8 mouse cellular contexts compared by ENCODE assay signal in genomic region chr9:14614931-14615880, GRCm38 (mm10). TPM values are rescaled to one million over a fixed set of nuclear protein-coding genes. Genes with fewer than 3 reads are reported as not detected.
DNase-seq lines count a peak whose midpoint lies in the region; ATAC-seq and TF ChIP-seq lines count a peak whose summit lies in the region.

No protein-coding gene starts in this region.

- H3K9ac ChIP-seq in hindbrain, embryonic 16.5 days (ENCODE audit: low read depth, low read length): peak overlapping the region; percentile 85
- H3K9ac ChIP-seq in liver, embryonic 14.5 days (replicated peaks): peak overlapping the region; percentile 19

- H3K9me3 ChIP-seq in hindbrain, embryonic 16.5 days (ENCODE audit: control insufficient read depth, low read length): no peaks in the 10 kb centered on the region
- H3K9me3 ChIP-seq in liver, embryonic 14.5 days (ENCODE audit: control insufficient read depth, low read length): no peaks in the 10 kb centered on the region

- peak overlapping the region; percentile 91 for H3K4me2 ChIP-seq in hindbrain, embryonic 16.5 days (ENCODE audit: low read length)
- H3K4me2 ChIP-seq in liver, embryonic 14.5 days (ENCODE audit: low read depth): peak overlapping the region; percentile 52

- H3K27me3 ChIP-seq in hindbrain, embryonic 16.5 days (replicated peaks; ENCODE audit: control insufficient read depth, insufficient read depth, low read length): no peaks in the 10 kb centered on the region
- peaks cover 25% of the 10 kb centered on the region for H3K27me3 ChIP-seq in liver, embryonic 14.5 days (ENCODE audit: control insufficient read depth, insufficient read depth, low read length)

- H3K27ac ChIP-seq in hindbrain, embryonic 16.5 days (ENCODE audit: low read depth, low read length): peak overlapping the region; percentile 72
- H3K27ac ChIP-seq in liver, embryonic 14.5 days: no peak overlapping the region
- H3K27ac ChIP-seq in olfactory bulb, adult 2 months (ENCODE audit: insufficient read depth, low read depth, low read length): no peak overlapping the region

- peak; percentile 14 to 21 for DNase-seq in left cerebral cortex, postnatal 25 days (ENCODE audit: low spot score in 2 of 2)
- no peak for DNase-seq in left cerebral cortex, adult 11 months (ENCODE audit: low spot score)
- DNase-seq in adrenal gland, postnatal 14 days: peak; percentile 84
- DNase-seq in forelimb bud, embryonic 11.5 days (ENCODE audit: low read depth, low spot score): peak; percentile 79
- DNase-seq in liver, embryonic 14.5 days (ENCODE audit: low read depth in 3 of 3, low spot score in 3 of 3): no peak
- no peak for DNase-seq in layer of hippocampus, adult 11-12 months (ENCODE audit: low spot score)

- ATAC-seq in hindbrain, embryonic 16.5 days: peak; percentile 75
- ATAC-seq in liver, embryonic 14.5 days (ENCODE audit: insufficient read depth): peak; percentile 68; the same call in 1 of the 2 replicates

- no peak for TF ChIP-seq POLR2A in olfactory bulb, adult 2 months (IDR thresholded peaks at IDR 0.05; ENCODE audit: insufficient read depth, low read depth, low read length)

- TF ChIP-seq EP300 in liver, embryonic 14.5 days (IDR thresholded peaks at IDR 0.05; ENCODE audit: low read depth): no peak

- H3K4me1 ChIP-seq in hindbrain, embryonic 16.5 days (ENCODE audit: control insufficient read depth, insufficient read depth, low read depth, low read length): peaks cover 30% of the 10 kb centered on the region
- peaks cover 0 to 8% of the 10 kb centered on the region in 2 experiments; a peak in 2 of 4 replicates for H3K4me1 ChIP-seq in liver, embryonic 14.5 days (replicated peaks; ENCODE audit: control insufficient read depth in 2 of 2, insufficient read depth in 2 of 2, low read length in 1 of 2)
- peaks cover 13% of the 10 kb centered on the region for H3K4me1 ChIP-seq in olfactory bulb, adult 2 months (ENCODE audit: control insufficient read depth, insufficient read depth, low read length)

- 17% methylated on average over 23 of the region's 33 CpGs for WGBS in hindbrain, embryonic 16.5 days
- 9% methylated on average over 31 of the region's 33 CpGs for WGBS in liver, embryonic 14.5 days (ENCODE audit: insufficient replicate concordance)
- WGBS in olfactory bulb, adult 2 months: 16% methylated on average over 27 of the region's 33 CpGs

- intact Hi-C loops in left cerebral cortex, postnatal 25 days (cut with DNase I): no loop called here

- H3K36me3 ChIP-seq in hindbrain, embryonic 16.5 days (ENCODE audit: control insufficient read depth, insufficient read depth, low read length): no peaks in the 10 kb centered on the region
- no peaks in the 10 kb centered on the region for H3K36me3 ChIP-seq in liver, embryonic 14.5 days (replicated peaks; ENCODE audit: control insufficient read depth, insufficient read depth, low read depth)

- H3K4me3 ChIP-seq in hindbrain, embryonic 16.5 days (ENCODE audit: low read length): peak overlapping the region; percentile 80
- peak overlapping the region; percentile 50 to 52 for H3K4me3 ChIP-seq in liver, embryonic 14.5 days (ENCODE audit: insufficient read depth in 1 of 2, low read depth in 2 of 2, low read length in 2 of 2)
- H3K4me3 ChIP-seq in olfactory bulb, adult 2 months (ENCODE audit: insufficient read depth, low read depth, low read length): peak overlapping the region; percentile 81

- no peak for TF ChIP-seq CTCF in liver, embryonic 14.5 days (IDR thresholded peaks at IDR 0.05; ENCODE audit: low read depth)
- TF ChIP-seq CTCF in olfactory bulb, adult 2 months (IDR thresholded peaks at IDR 0.05; ENCODE audit: insufficient read depth, low read depth, low read length): no peak

RNA-seq across cellular contexts. Expression of gene Amotl1, which starts 29.6 kb away (rescaled TPM):
- total RNA-seq in left cerebral cortex, postnatal 25 days (2021): 10 to 100 TPM; 13.6 to 15.8 TPM
- 33.3 and 36.4 TPM in 2 replicates for total RNA-seq in adrenal gland, postnatal 14 days (2021)
- polyA plus RNA-seq in hindbrain, embryonic 16.5 days (2015; fragmentation: Nextera tagmentation; extraction: Ambion mirVana): 6.6 and 8.3 TPM in 2 replicates
- 1.9 and 2.0 TPM in 2 replicates for polyA plus RNA-seq in liver, embryonic 14.5 days (2012; rRNA removed)
- 1.7 and 1.8 TPM in 2 replicates for polyA plus RNA-seq in liver, embryonic 14.5 days (2014; fragmentation: Nextera tagmentation; extraction: Ambion mirVana)
- polyA plus RNA-seq in olfactory bulb, adult 2 months (2012; ENCODE audit: insufficient read depth, insufficient read length, low replicate concordance, missing spikeins): 84.9 TPM in 1 of 2 replicates, not detected in the other

Comparison
In these comparisons a context has a peak if more than half of its experiments do, and no peak if none do; other contexts are left out.
1. DNase-seq: peak in left cerebral cortex, postnatal 25 days (2 of 2), adrenal gland, postnatal 14 days (single experiment) and forelimb bud, embryonic 11.5 days (single experiment); none in left cerebral cortex, adult 11 months (single experiment), liver, embryonic 14.5 days (0 of 3) and layer of hippocampus, adult 11-12 months (single experiment).
2. Peak in every context shown above with its lines, with median percentiles within 50 percentile points of each other: H3K4me3 ChIP-seq.